Mouse (Mus musculus) MEL (cell line): Measurements from ENCODE around the gene Chat. TPM values are rescaled to one million over a fixed set of nuclear protein-coding genes. Genes with fewer than 3 reads are reported as not detected.

Source experiments
- DNase-seq: peaks from one replicate; pipeline ENCODE4 v3.0.0; 2011; ENCODE audit warnings: low read depth, low spot score
- H3K27ac ChIP-seq: 2 replicates; pipeline ENCODE4 v1.5.1; 2012; ENCODE audit warnings: low read depth, mild to moderate bottlenecking, control low read depth, low read length, moderate library complexity; ENCODE audit not compliant: control insufficient read depth
- H3K27me3 ChIP-seq, 2 experiments: fragments of 150-350 bp in 1 of 2; sonication (generic) in 1 of 2; 2 replicates each; pipeline ENCODE4 v1.6.1; 2012; ENCODE audit warnings: low read length in 2 of 2, mild to moderate bottlenecking in 2 of 2, improper control_type of control experiment in 1 of 2, moderate library complexity in 1 of 2; ENCODE audit not compliant: insufficient read depth in 2 of 2, control insufficient read depth in 1 of 2
- H3K36me3 ChIP-seq, 2 experiments: 2 replicates each; pipeline ENCODE4 v1.6.1; 2012 to 2014; ENCODE audit warnings: low read length in 2 of 2, improper control_type of control experiment in 1 of 2, inconsistent platforms in 1 of 2, mild to moderate bottlenecking in 1 of 2; ENCODE audit not compliant: insufficient read depth in 2 of 2, control insufficient read depth in 1 of 2
- H3K4me1 ChIP-seq, 2 experiments: fragments of 150-350 bp in 1 of 2; sonication (generic) in 1 of 2; 2 replicates each; pipeline ENCODE4 v1.6.1; 2012; ENCODE audit warnings: low read length in 2 of 2, improper control_type of control experiment in 1 of 2, mild to moderate bottlenecking in 1 of 2; ENCODE audit not compliant: insufficient read depth in 2 of 2, control insufficient read depth in 1 of 2
- H3K4me3 ChIP-seq, 2 experiments: fragments of 150-350 bp in 1 of 2; sonication (generic) in 1 of 2; 2 replicates each; pipeline ENCODE4 v1.5.1; 2012; ENCODE audit warnings: low read depth in 2 of 2, low read length in 2 of 2, mild to moderate bottlenecking in 2 of 2, moderate library complexity in 2 of 2, control low read depth in 1 of 2, improper control_type of control experiment in 1 of 2; ENCODE audit not compliant: control insufficient read depth in 1 of 2, insufficient read depth in 1 of 2
- H3K79me2 ChIP-seq: 2 replicates; pipeline ENCODE4 v1.6.1; 2012; ENCODE audit warnings: mild to moderate bottlenecking, low read length, moderate library complexity; ENCODE audit not compliant: control insufficient read depth, poor library complexity, insufficient read depth
- H3K9ac ChIP-seq: 2 replicates; pipeline ENCODE4 v1.6.1; 2012; ENCODE audit warnings: low read depth, mild to moderate bottlenecking, control low read depth, low read length, moderate library complexity; ENCODE audit not compliant: control insufficient read depth, poor library complexity, severe bottlenecking
- H3K9me3 ChIP-seq: fragments of 150-350 bp; sonication (generic); replicated peaks from 2 replicates; pipeline ENCODE4 v1.6.1; 2012; ENCODE audit warnings: mild to moderate bottlenecking, low read length, improper control_type of control experiment, moderate library complexity; ENCODE audit not compliant: insufficient read depth
- CTCF ChIP-seq, 3 experiments: IDR thresholded peaks in 2 of 3; conservative IDR thresholded peaks in 1 of 3; 2 replicates each; pipeline ENCODE4 v1.5.1; 2011 to 2012; ENCODE audit warnings: low read length in 3 of 3, low read depth in 2 of 3, mild to moderate bottlenecking in 2 of 3, improper control_type of control experiment in 1 of 3, inconsistent platforms in 1 of 3, mixed read lengths in 1 of 3, moderate library complexity in 1 of 3; ENCODE audit not compliant: control insufficient read depth in 1 of 3, insufficient read depth in 1 of 3, poor library complexity in 1 of 3, severe bottlenecking in 1 of 3
- ELF1 ChIP-seq: IDR thresholded peaks from 2 replicates; pipeline ENCODE4 v1.6.1; 2014; ENCODE audit warnings: low read depth, mild to moderate bottlenecking, inconsistent platforms, low read length, improper control_type of control experiment, moderate library complexity
- EP300 ChIP-seq, 2 experiments: IDR thresholded peaks; 2 replicates each; pipeline ENCODE4 v1.6.1; 2011; ENCODE audit warnings: improper control_type of control experiment in 2 of 2, low read length in 2 of 2, low read depth in 1 of 2, mild to moderate bottlenecking in 1 of 2
- MAZ ChIP-seq: IDR thresholded peaks from 2 replicates; pipeline ENCODE4 v1.6.1; 2012; ENCODE audit warnings: low read depth, mild to moderate bottlenecking, inconsistent platforms, low read length, improper control_type of control experiment
- MEF2A ChIP-seq: IDR thresholded peaks from 2 replicates; pipeline ENCODE4 v1.6.1; 2014; ENCODE audit warnings: low read depth, mild to moderate bottlenecking, inconsistent platforms, low read length, improper control_type of control experiment; ENCODE audit not compliant: poor library complexity, insufficient replicate concordance, severe bottlenecking; ENCODE audit errors: extremely low read depth
- MXI1 ChIP-seq: IDR thresholded peaks from 2 replicates; pipeline ENCODE4 v1.6.1; 2011; ENCODE audit warnings: mild to moderate bottlenecking, low read depth, low read length, improper control_type of control experiment
- MYB ChIP-seq: IDR thresholded peaks from 2 replicates; pipeline ENCODE4 v1.6.1; 2011; ENCODE audit warnings: mild to moderate bottlenecking, low read depth, low read length, improper control_type of control experiment
- NELFE ChIP-seq: IDR thresholded peaks from 2 replicates; pipeline ENCODE4 v1.6.1; 2011; ENCODE audit warnings: low read depth, low read length, improper control_type of control experiment
- POLR2AphosphoS2 ChIP-seq: IDR thresholded peaks from 2 replicates; pipeline ENCODE4 v1.6.1; 2011; ENCODE audit warnings: low read length, improper control_type of control experiment
- RAD21 ChIP-seq: IDR thresholded peaks from 2 replicates; pipeline ENCODE4 v1.6.1; 2011; ENCODE audit warnings: mild to moderate bottlenecking, low read depth, low read length, improper control_type of control experiment
- SMC3 ChIP-seq: IDR thresholded peaks from 2 replicates; pipeline ENCODE4 v1.6.1; 2011; ENCODE audit warnings: low read depth, low read length, improper control_type of control experiment
- TBP ChIP-seq: IDR thresholded peaks from 2 replicates; pipeline ENCODE4 v1.8.0; 2011; ENCODE audit warnings: low read depth, low read length, improper control_type of control experiment
- TCF12 ChIP-seq: IDR thresholded peaks from 2 replicates; pipeline ENCODE4 v1.6.1; 2014; ENCODE audit warnings: low read depth, mild to moderate bottlenecking, inconsistent platforms, low read length, improper control_type of control experiment, moderate library complexity
- USF1 ChIP-seq: IDR thresholded peaks from 2 replicates; pipeline ENCODE4 v1.6.1; 2014; ENCODE audit warnings: low read depth, mild to moderate bottlenecking, inconsistent platforms, low read length, improper control_type of control experiment, moderate library complexity
- USF2 ChIP-seq, 2 experiments: IDR thresholded peaks; 2 replicates each; pipeline ENCODE4 v1.6.1; 2011 to 2012; ENCODE audit warnings: improper control_type of control experiment in 2 of 2, low read length in 2 of 2, borderline replicate concordance in 1 of 2, inconsistent platforms in 1 of 2, low read depth in 1 of 2, mild to moderate bottlenecking in 1 of 2; ENCODE audit not compliant: insufficient read depth in 1 of 2
- ZC3H11A ChIP-seq: IDR thresholded peaks from 2 replicates; pipeline ENCODE4 v1.6.1; 2012; ENCODE audit warnings: low read depth, mild to moderate bottlenecking, inconsistent platforms, low read length, improper control_type of control experiment
- ZNF384 ChIP-seq: IDR thresholded peaks from 2 replicates; pipeline ENCODE4 v1.6.1; 2012; ENCODE audit warnings: low read depth, mild to moderate bottlenecking, inconsistent platforms, low read length, improper control_type of control experiment
- polyA plus RNA-seq, 2 experiments: library from polyadenylated mRNA; stranded (reverse) in 1 of 2; unstranded in 1 of 2; fragments of >175 nt in 1 of 2; fragments of >200 nt in 1 of 2; gene quantifications; 2 replicates each; pipeline versions ENCODE4 v1.2.1 to v1.2.4; 2012; ENCODE audit warnings: low replicate concordance in 2 of 2, low read depth in 1 of 2; ENCODE audit not compliant: insufficient read length in 2 of 2, insufficient read depth in 1 of 2, missing spikeins in 1 of 2
- total RNA-seq: library from RNA; depleted of rRNA; stranded (reverse); fragments of 300-350 nt; gene quantifications from 2 replicates; pipeline ENCODE4 v1.2.3, GENCODE M21; 2012

The Chat gene
- total and polyA plus RNA-seq, 3 experiments = not detected

DNA sequence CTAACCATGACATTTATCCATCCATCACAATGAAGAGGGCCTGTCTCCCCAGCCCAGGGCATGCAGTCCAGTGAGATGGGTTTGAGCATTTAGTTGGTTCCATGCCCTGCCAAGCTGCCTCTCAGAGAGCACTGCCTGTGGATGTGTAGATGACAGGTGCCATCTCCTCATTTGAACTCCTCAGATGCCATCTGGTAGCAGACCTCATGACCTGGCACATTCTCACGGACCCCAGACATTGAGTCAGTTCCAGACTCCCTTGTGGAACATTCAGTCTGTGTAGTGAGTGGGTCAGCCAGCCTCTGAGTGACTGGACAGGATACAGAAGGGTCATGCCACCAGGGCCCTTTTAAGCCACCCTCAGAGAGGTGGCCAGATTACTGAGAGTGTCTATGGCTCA lies 11.8 kb upstream of the Chat start:
- Histone ChIP-seq H3K27me3 (peaks cover 3 to 5% of the 10 kb centered on the region in 2 experiments; a peak in 2 of 4 replicates), H3K4me1 (no peaks in the 10 kb centered on the region), H3K4me3 (no peak overlapping the region), H3K9me3 (no peaks in the 10 kb centered on the region), H3K79me2 (no peaks in the 10 kb centered on the region), H3K27ac (no peak overlapping the region), H3K9ac (no peak overlapping the region), H3K36me3 (no peaks in the 10 kb centered on the region)
- TF ChIP-seq TCF12 (no peak), USF2 (IDR thresholded peaks at IDR 0.05; ENCODE audit: borderline replicate concordance in 1 of 2, insufficient read depth in 1 of 2, low read depth in 1 of 2, low read length in 2 of 2) (no peak), MYB (no peak), ELF1 (no peak), NELFE (no peak), MEF2A (no peak), MXI1 (no peak), MAZ (no peak), ZNF384 (no peak), TBP (no peak)
- no peak for DNase-seq

DNA sequence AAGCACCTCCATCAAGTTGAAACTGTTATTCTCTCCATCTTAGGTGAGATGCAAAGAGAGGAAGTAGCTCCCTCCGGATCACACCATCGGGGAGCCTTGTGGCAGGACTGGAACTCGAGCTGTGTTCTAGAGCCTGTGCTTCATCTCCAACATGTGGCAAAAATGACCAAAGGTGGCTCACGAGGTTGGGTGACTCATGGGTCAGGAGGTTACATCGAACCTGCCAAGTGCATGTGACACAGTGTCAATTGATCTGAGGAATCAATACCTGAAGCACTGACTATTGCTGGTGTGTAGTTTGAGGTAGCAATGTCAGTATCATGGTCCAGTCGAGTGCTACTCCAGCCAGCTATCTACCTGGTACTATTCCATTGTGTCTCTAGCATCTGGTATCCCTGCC lies 10.8 kb upstream of the Chat start:
- Histone ChIP-seq H3K4me3 (no peak overlapping the region), H3K9me3 (no peaks in the 10 kb centered on the region), H3K27me3 (peaks cover 3 to 5% of the 10 kb centered on the region in 2 experiments; a peak in 2 of 4 replicates), H3K27ac (no peak overlapping the region), H3K4me1 (no peaks in the 10 kb centered on the region), H3K9ac (no peak overlapping the region), H3K36me3 (no peaks in the 10 kb centered on the region), H3K79me2 (no peaks in the 10 kb centered on the region)
- no peak for DNase-seq
- TF ChIP-seq POLR2AphosphoS2 = no peak
- TF ChIP-seq EP300 (IDR thresholded peaks at IDR 0.05; ENCODE audit: low read depth in 1 of 2, low read length in 2 of 2) = no peak
- no peak for TF ChIP-seq USF1

DNA sequence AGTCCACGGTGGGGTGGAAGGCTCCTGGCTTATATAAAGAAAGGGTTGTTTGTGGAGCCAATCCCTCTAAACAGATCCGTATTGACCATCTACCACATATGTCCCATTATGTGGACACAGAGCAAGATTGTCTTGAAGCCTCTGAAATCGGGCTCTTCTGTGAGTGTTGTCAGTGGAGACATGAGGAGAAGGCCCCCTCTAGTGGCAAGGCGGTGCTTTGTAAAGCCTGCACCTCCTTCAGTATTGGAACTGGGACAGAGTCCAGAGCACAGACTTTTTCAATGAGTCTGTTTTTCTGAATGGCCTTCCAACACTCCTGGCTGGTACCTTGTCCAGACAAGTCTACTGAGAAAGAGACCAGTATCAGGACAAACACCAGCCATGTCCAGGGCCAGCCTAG lies 7.2 kb upstream of the Chat start:
- TF ChIP-seq CTCF (IDR thresholded peaks at IDR 0.05 in 2 of 3, conservative IDR thresholded peaks at IDR 0.05 in 1 of 3; ENCODE audit: control insufficient read depth in 1 of 3, insufficient read depth in 1 of 3, low read depth in 2 of 3, low read length in 3 of 3, poor library complexity in 1 of 3, severe bottlenecking in 1 of 3) (peak; percentile 70 to 87 (median 85)), RAD21 (peak; percentile 85), SMC3 (peak; percentile 81), ZNF384 (no peak), MAZ (no peak), ZC3H11A (peak; percentile 68)
- H3K9ac ChIP-seq = no peak overlapping the region
- H3K79me2 ChIP-seq = no peaks in the 10 kb centered on the region
- no peak overlapping the region for H3K4me3 ChIP-seq
- no peak overlapping the region for H3K27ac ChIP-seq
- H3K9me3 ChIP-seq = no peaks in the 10 kb centered on the region
- peaks cover 0 to 5% of the 10 kb centered on the region in 2 experiments; a peak in 2 of 4 replicates for H3K27me3 ChIP-seq
- peak; percentile 66 for DNase-seq
- H3K36me3 ChIP-seq = no peaks in the 10 kb centered on the region
- H3K4me1 ChIP-seq = no peaks in the 10 kb centered on the region
